Mouse (Mus musculus): Measurements from ENCODE around the gene Il17ra.

Il17ra gene

GRCm38 (mm10) chr6:120463086-120463871, at the start of gene Il17ra:
TSS of gene Il17ra (plus strand) at chr6:120463247.
- peak; percentile 83 for DNase-seq (ENCODE audit: low read depth)

- DNase-seq (ENCODE audit: low read depth): no peak
Measured at GRCm38 (mm10) chr6:120438161-120438560, 24.9 kb upstream of the Il17ra start.

GRCm38 (mm10) chr6:120442171-120442749, 20.8 kb upstream of the Il17ra start:
- no peak for DNase-seq (ENCODE audit: low read depth)

- DNase-seq (ENCODE audit: low read depth): no peak
Measured at GRCm38 (mm10) chr6:120443363-120444355, 19.4 kb upstream of the Il17ra start.

- DNase-seq (ENCODE audit: low read depth): no peak
Measured at GRCm38 (mm10) chr6:120450208-120450607, 12.8 kb upstream of the Il17ra start.

- DNase-seq (ENCODE audit: low read depth): no peak
Measured at GRCm38 (mm10) chr6:120452384-120453102, 10.5 kb upstream of the Il17ra start.

- DNase-seq (ENCODE audit: low read depth): no peak
Measured at GRCm38 (mm10) chr6:120453103-120453445, 10.0 kb upstream of the Il17ra start.

GRCm38 (mm10) chr6:120453556-120453955, 9.5 kb upstream of the Il17ra start:
- no peak for DNase-seq (ENCODE audit: low read depth)

- peak; percentile 92 for DNase-seq (ENCODE audit: low read depth)
Measured at GRCm38 (mm10) chr6:120454627-120455077, 8.4 kb upstream of the Il17ra start.

GRCm38 (mm10) chr6:120457074-120457473, 6.0 kb upstream of the Il17ra start:
- DNase-seq (ENCODE audit: low read depth): no peak

GRCm38 (mm10) chr6:120457751-120458150, 5.3 kb upstream of the Il17ra start:
- DNase-seq (ENCODE audit: low read depth): peak; percentile 58

- DNase-seq (ENCODE audit: low read depth): no peak
Measured at GRCm38 (mm10) chr6:120461217-120461616, 1.8 kb upstream of the Il17ra start.

GRCm38 (mm10) chr6:120462251-120462650, 796 bp upstream of the Il17ra start:
- DNase-seq (ENCODE audit: low read depth): no peak

GRCm38 (mm10) chr6:120463884-120464283, 837 bp downstream of the Il17ra start:
- DNase-seq (ENCODE audit: low read depth): peak; percentile 92

- DNase-seq (ENCODE audit: low read depth): peak; percentile 69
Measured at GRCm38 (mm10) chr6:120464406-120464939, 1.4 kb downstream of the Il17ra start.

GRCm38 (mm10) chr6:120465393-120465792, 2.3 kb downstream of the Il17ra start:
- no peak for DNase-seq (ENCODE audit: low read depth)

GRCm38 (mm10) chr6:120466609-120467329, 3.7 kb downstream of the Il17ra start:
- peak; percentile 70 for DNase-seq (ENCODE audit: low read depth)

GRCm38 (mm10) chr6:120468259-120468658, 5.2 kb downstream of the Il17ra start:
- DNase-seq (ENCODE audit: low read depth): no peak

- DNase-seq (ENCODE audit: low read depth): no peak
Measured at GRCm38 (mm10) chr6:120469268-120469667, 6.2 kb downstream of the Il17ra start.

GRCm38 (mm10) chr6:120469770-120470169, 6.7 kb downstream of the Il17ra start:
- DNase-seq (ENCODE audit: low read depth): no peak

- DNase-seq (ENCODE audit: low read depth): peak; percentile 50
Measured at GRCm38 (mm10) chr6:120470666-120471065, 7.6 kb downstream of the Il17ra start.

Measured in NIH3T3 (cell line).